Comparison of ENCODE assay signal across 12 mouse cellular contexts in the genomic region with DNA sequence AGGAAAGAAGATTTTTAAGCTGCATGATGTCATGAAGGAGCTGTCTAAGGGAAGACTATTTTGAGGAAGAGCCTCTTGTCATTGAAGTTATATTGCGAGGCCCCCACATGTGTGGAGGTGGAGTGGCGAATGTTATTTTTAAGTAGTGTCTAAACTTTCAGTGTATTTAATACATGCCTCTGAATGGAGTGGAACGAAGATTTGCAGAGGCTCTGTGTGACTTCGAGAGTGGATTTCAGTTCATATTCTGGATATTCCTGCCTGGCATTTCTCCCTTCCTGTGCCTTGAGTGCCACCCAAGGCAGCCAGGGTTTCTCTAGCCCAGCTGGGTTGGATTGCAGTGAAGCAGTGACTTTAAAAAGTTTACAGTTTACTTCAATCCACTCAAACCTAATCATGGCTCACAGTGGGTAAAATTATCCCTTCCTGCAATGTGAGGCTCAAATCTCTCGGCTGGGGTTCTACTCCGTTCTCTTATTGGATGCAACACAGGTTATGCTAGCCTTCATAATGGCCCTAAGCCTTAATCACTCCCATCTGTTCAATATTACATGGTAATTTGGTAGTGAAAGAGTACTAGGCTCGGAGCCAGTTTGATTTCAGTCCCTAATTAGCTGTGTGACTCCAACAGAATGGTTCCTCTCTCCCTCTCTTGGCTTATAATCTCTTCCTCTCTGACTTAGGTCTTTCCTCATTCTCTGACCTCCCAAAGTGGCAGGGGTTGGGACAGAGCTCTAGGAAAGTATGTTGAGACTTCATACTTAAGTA.
A peak's percentile ranks its signal among the peaks of the same experiment; 100 is the strongest.
DNase-seq lines count a peak whose midpoint lies in the region; ATAC-seq lines count a peak whose summit lies in the region.
"Had no signal": no experiment of that assay in that cellular context is flagged by ENCODE, and none has a peak within 500 bp of the region (broad histone marks: within the 10 kb centered on the region; RNA-seq: fewer than 3 reads in every experiment).

No protein-coding gene starts in this region.

- no peak overlapping the region for H3K4me3 ChIP-seq in neural tube, embryonic 12.5 days

- H3K27ac ChIP-seq in neural tube, embryonic 12.5 days: no peak overlapping the region
- H3K27ac ChIP-seq: stomach, postnatal 0 days had no signal

- ATAC-seq in neural tube, embryonic 12.5 days (ENCODE audit: low FRiP score, low read depth): peak; percentile 48; the same call in 1 of the 2 replicates

- H3K9me3 ChIP-seq in neural tube, embryonic 12.5 days: no peaks in the 10 kb centered on the region

- no peak overlapping the region for H3K9ac ChIP-seq in neural tube, embryonic 12.5 days

- peak; percentile 38 for DNase-seq in embryo, embryonic 11 days
- DNase-seq in embryo, embryonic 9.5 days (ENCODE audit: extremely low spot score): no peak
- no peak for DNase-seq in neural tube, embryonic 10.5 days (ENCODE audit: extremely low spot score, low spot score)
- peak; percentile 52 for DNase-seq in left cerebral cortex, adult 11 months (ENCODE audit: low spot score)
- DNase-seq in right cerebral cortex, postnatal 36 days (ENCODE audit: low spot score in 2 of 2): peak; percentile 48 to 82
- no peak for DNase-seq in yolk sac, embryonic 10.5 days (ENCODE audit: low spot score)
- no peak for DNase-seq in kidney, postnatal 36 days
- DNase-seq: B cell, adult 2 months; heart, postnatal 10 days; lung, postnatal 14 days had no signal

- no peak overlapping the region for H3K4me2 ChIP-seq in neural tube, embryonic 12.5 days (replicated peaks)

- no peaks in the 10 kb centered on the region for H3K36me3 ChIP-seq in neural tube, embryonic 12.5 days

- no peaks in the 10 kb centered on the region for H3K4me1 ChIP-seq in neural tube, embryonic 12.5 days

- no peaks in the 10 kb centered on the region for H3K27me3 ChIP-seq in neural tube, embryonic 12.5 days (replicated peaks)

- WGBS in neural tube, embryonic 12.5 days: 76% methylated on average over 7 of the region's 7 CpGs

Comparison
In these comparisons a context has a peak if more than half of its experiments do, and no peak if none do; other contexts are left out.
1. DNase-seq: peak in embryo, embryonic 11 days (single experiment), left cerebral cortex, adult 11 months (single experiment) and right cerebral cortex, postnatal 36 days (2 of 2); none in embryo, embryonic 9.5 days (single experiment), neural tube, embryonic 10.5 days (single experiment), yolk sac, embryonic 10.5 days (single experiment) and kidney, postnatal 36 days (0 of 2).